Mouse (Mus musculus): ENCODE results near the gene March9. TPM values are rescaled to one million over a fixed set of nuclear protein-coding genes. Genes with fewer than 3 reads are reported as not detected.
A peak's percentile ranks its signal among the peaks of the same experiment; 100 is the strongest.
"Not testable (repeated sequence)": the region's sequence is repeated elsewhere in the genome, so short reads cannot be mapped to it uniquely, and the experiment has no call there.

The March9 gene
- polyA plus RNA-seq, 1 experiment from 2014 or later, result 0.24 TPM

GRCm38 (mm10) chr10:127063913-127064870 is 4.2 kb upstream of the March9 start:
- WGBS, result 14% methylated on average over 37 of the region's 37 CpGs
- DNase-seq (ENCODE audit: low spot score), result no peak

GRCm38 (mm10) chr10:127063239-127063872 is 3.4 kb upstream of the March9 start, which contains the start of gene Cdk4:
Cdk4 (plus strand) TSS chr10:127063534.
- Histone ChIP-seq H3K9me3 (no peaks in the 10 kb centered on the region), H3K4me3 (peak within 1 kb of the TSS; percentile 92), H3K27ac (peak within 1 kb of the TSS; percentile 98), H3K4me1 (peaks cover 37% of the 10 kb centered on the region), H3K27me3 (ENCODE audit: insufficient read depth, poor library complexity, severe bottlenecking) (peaks cover 38% of the 10 kb centered on the region), H3K36me3 (peaks cover 37% of the 10 kb centered on the region)
- peak; percentile 100 for DNase-seq (ENCODE audit: low spot score)
- under 1% methylated on average over 45 of the region's 46 CpGs for WGBS

More at GRCm38 (mm10) chr10:127063913-127064870, 4.2 kb upstream of the March9 start:
- Histone ChIP-seq H3K36me3 (peaks cover 38% of the 10 kb centered on the region), H3K27ac (peak overlapping the region; percentile 98), H3K4me3 (peak overlapping the region; percentile 92), H3K27me3 (ENCODE audit: insufficient read depth, poor library complexity, severe bottlenecking) (peaks cover 30% of the 10 kb centered on the region), H3K4me1 (peaks cover 37% of the 10 kb centered on the region), H3K9me3 (no peaks in the 10 kb centered on the region)

GRCm38 (mm10) chr10:127062503-127062902 is 2.5 kb upstream of the March9 start:
- H3K27ac ChIP-seq, result no peak overlapping the region
- WGBS, result 72% methylated on average over 5 of the region's 5 CpGs
- peaks cover 29% of the 10 kb centered on the region for H3K36me3 ChIP-seq
- no peak for DNase-seq (ENCODE audit: low spot score)
- 0 out of 2 replicates have a peak overlapping the region, but pooled peaks have one; percentile 92 for H3K4me3 ChIP-seq
- no peaks in the 10 kb centered on the region for H3K9me3 ChIP-seq
- peaks cover 37% of the 10 kb centered on the region for H3K4me1 ChIP-seq
- peaks cover 46% of the 10 kb centered on the region for H3K27me3 ChIP-seq (ENCODE audit: insufficient read depth, poor library complexity, severe bottlenecking)

GRCm38 (mm10) chr10:127062101-127062500 is 2.1 kb upstream of the March9 start:
- 81% methylated on average over 4 of the region's 4 CpGs for WGBS
- peaks cover 37% of the 10 kb centered on the region for H3K4me1 ChIP-seq
- not testable (repeated sequence) for DNase-seq (ENCODE audit: low spot score); H3K9me3 ChIP-seq; H3K27ac ChIP-seq; H3K4me3 ChIP-seq
- peaks cover 30% of the 10 kb centered on the region for H3K36me3 ChIP-seq
- H3K27me3 ChIP-seq (ENCODE audit: insufficient read depth, poor library complexity, severe bottlenecking), result peaks cover 50% of the 10 kb centered on the region

GRCm38 (mm10) chr10:127061513-127061912 is 1.5 kb upstream of the March9 start:
- DNase-seq (ENCODE audit: low spot score), result no peak
- Histone ChIP-seq H3K27ac (no peak overlapping the region), H3K4me3 (no peak overlapping the region), H3K36me3 (peaks cover 27% of the 10 kb centered on the region), H3K4me1 (peaks cover 37% of the 10 kb centered on the region), H3K27me3 (ENCODE audit: insufficient read depth, poor library complexity, severe bottlenecking) (peaks cover 54% of the 10 kb centered on the region), H3K9me3 (no peaks in the 10 kb centered on the region)
- 69% methylated on average over 2 of the region's 2 CpGs for WGBS

GRCm38 (mm10) chr10:127061085-127061484 is 1.1 kb upstream of the March9 start:
- 48% methylated on average over 5 of the region's 5 CpGs for WGBS
- DNase-seq (ENCODE audit: low spot score), result no peak
- Histone ChIP-seq H3K4me3 (no peak overlapping the region), H3K4me1 (peaks cover 37% of the 10 kb centered on the region), H3K9me3 (no peaks in the 10 kb centered on the region), H3K36me3 (peaks cover 27% of the 10 kb centered on the region), H3K27me3 (ENCODE audit: insufficient read depth, poor library complexity, severe bottlenecking) (peaks cover 58% of the 10 kb centered on the region), H3K27ac (no peak overlapping the region)

GRCm38 (mm10) chr10:127059174-127059967 is 613 bp downstream of the March9 start:
- peaks cover 73% of the 10 kb centered on the region for H3K27me3 ChIP-seq (ENCODE audit: insufficient read depth, poor library complexity, severe bottlenecking)
- no peak for DNase-seq (ENCODE audit: low spot score)
- peaks cover 17% of the 10 kb centered on the region for H3K36me3 ChIP-seq
- no peaks in the 10 kb centered on the region for H3K9me3 ChIP-seq
- peaks cover 23% of the 10 kb centered on the region for H3K4me1 ChIP-seq
- peak overlapping the region; percentile 82 for H3K4me3 ChIP-seq
- peak overlapping the region; percentile 84 for H3K27ac ChIP-seq
- under 1% methylated on average over 67 of the region's 92 CpGs for WGBS

- 12% methylated on average over 8 of the region's 8 CpGs for WGBS
- no peaks in the 10 kb centered on the region for H3K9me3 ChIP-seq
- peaks cover 80% of the 10 kb centered on the region for H3K27me3 ChIP-seq (ENCODE audit: insufficient read depth, poor library complexity, severe bottlenecking)
- H3K27ac ChIP-seq, result no peak overlapping the region
- peak overlapping the region; percentile 82 for H3K4me3 ChIP-seq
- peaks cover 21% of the 10 kb centered on the region for H3K4me1 ChIP-seq
- DNase-seq (ENCODE audit: low spot score), result no peak
- H3K36me3 ChIP-seq, result peaks cover 17% of the 10 kb centered on the region
Measured at GRCm38 (mm10) chr10:127058708-127059107, 1.3 kb downstream of the March9 start.

GRCm38 (mm10) chr10:127058161-127058560 is 1.8 kb downstream of the March9 start:
- peak overlapping the region; percentile 82 for H3K4me3 ChIP-seq
- 2% methylated on average over 9 of the region's 9 CpGs for WGBS
- peak; percentile 86 for DNase-seq (ENCODE audit: low spot score)
- H3K27ac ChIP-seq, result no peak overlapping the region
- H3K27me3 ChIP-seq (ENCODE audit: insufficient read depth, poor library complexity, severe bottlenecking), result peaks cover 83% of the 10 kb centered on the region
- H3K36me3 ChIP-seq, result peaks cover 17% of the 10 kb centered on the region
- no peaks in the 10 kb centered on the region for H3K9me3 ChIP-seq
- H3K4me1 ChIP-seq, result peaks cover 21% of the 10 kb centered on the region

GRCm38 (mm10) chr10:127056490-127056889 is 3.5 kb downstream of the March9 start:
- Histone ChIP-seq H3K36me3 (peaks cover 17% of the 10 kb centered on the region), H3K27ac (no peak overlapping the region), H3K27me3 (ENCODE audit: insufficient read depth, poor library complexity, severe bottlenecking) (peaks cover 91% of the 10 kb centered on the region), H3K4me1 (peaks cover 21% of the 10 kb centered on the region), H3K9me3 (no peaks in the 10 kb centered on the region), H3K4me3 (no peak overlapping the region)
- 82% methylated on average over 20 of the region's 20 CpGs for WGBS
- DNase-seq (ENCODE audit: low spot score), result no peak

GRCm38 (mm10) chr10:127055406-127055805 is 4.6 kb downstream of the March9 start:
- Histone ChIP-seq H3K36me3 (peaks cover 17% of the 10 kb centered on the region), H3K4me3 (no peak overlapping the region), H3K9me3 (no peaks in the 10 kb centered on the region), H3K27me3 (ENCODE audit: insufficient read depth, poor library complexity, severe bottlenecking) (peaks cover 91% of the 10 kb centered on the region), H3K27ac (no peak overlapping the region), H3K4me1 (peaks cover 27% of the 10 kb centered on the region)
- DNase-seq (ENCODE audit: low spot score), result no peak
- WGBS, result 84% methylated on average over 8 of the region's 8 CpGs

- WGBS, result 49% methylated on average over 4 of the region's 4 CpGs
- no peak for DNase-seq (ENCODE audit: low spot score)
- no peak overlapping the region for H3K4me3 ChIP-seq
- H3K4me1 ChIP-seq, result peaks cover 26% of the 10 kb centered on the region
- H3K27ac ChIP-seq, result no peak overlapping the region
- peaks cover 17% of the 10 kb centered on the region for H3K36me3 ChIP-seq
- no peaks in the 10 kb centered on the region for H3K9me3 ChIP-seq
- H3K27me3 ChIP-seq (ENCODE audit: insufficient read depth, poor library complexity, severe bottlenecking), result peaks cover 91% of the 10 kb centered on the region
Measured at GRCm38 (mm10) chr10:127054646-127055045, 5.3 kb downstream of the March9 start.
